Mouse (Mus musculus): ENCODE measurements around the gene Gpr156. TPM values are rescaled to one million over a fixed set of nuclear protein-coding genes. Genes with fewer than 3 reads are reported as not detected.

Gpr156 gene
- polyA plus RNA-seq, 1 experiment = 0.22 TPM

DNA sequence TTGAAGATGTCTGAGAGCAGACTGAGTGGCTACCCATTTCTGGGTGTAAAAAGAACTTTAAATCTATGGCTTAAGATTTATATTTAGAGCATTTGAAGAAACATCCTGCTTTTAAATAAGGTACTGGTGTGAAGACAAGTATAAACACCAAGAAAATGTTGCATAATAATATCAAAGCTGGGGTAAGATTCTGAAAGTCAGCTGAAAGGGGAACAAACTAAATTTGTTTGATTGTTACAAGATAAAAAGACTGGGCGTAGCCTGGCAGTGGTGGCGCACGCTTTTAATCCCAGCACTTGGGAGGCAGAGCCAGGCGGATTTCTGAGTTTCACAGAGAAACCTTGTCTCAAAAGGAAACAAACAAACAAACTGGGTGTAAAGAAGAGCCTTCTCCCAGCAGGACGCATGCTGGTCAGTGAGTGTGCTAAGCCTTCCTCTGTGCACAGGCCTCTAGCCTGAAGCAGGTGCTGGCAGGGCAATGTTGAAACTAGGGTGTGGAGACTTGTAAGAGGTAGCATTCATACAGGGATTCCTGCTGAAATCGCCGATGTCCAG, 37.3 kb upstream of the Gpr156 start:
- Histone ChIP-seq H3K4me3 (replicated peaks; ENCODE audit: extremely low read depth, low read depth, low read length) (no peak overlapping the region), H3K4me1 (ENCODE audit: control insufficient read depth, insufficient read depth, low read length) (peaks cover 16% of the 10 kb centered on the region)
- no peak for DNase-seq
- 71% methylated on average over 7 of the region's 7 CpGs for WGBS
- TF ChIP-seq CTCF (IDR thresholded peaks at IDR 0.05; ENCODE audit: insufficient read depth, low read length) = no peak
- TF ChIP-seq POLR2A (IDR thresholded peaks at IDR 0.05; ENCODE audit: borderline replicate concordance, extremely low read depth, low read depth, low read length) = no peak

DNA sequence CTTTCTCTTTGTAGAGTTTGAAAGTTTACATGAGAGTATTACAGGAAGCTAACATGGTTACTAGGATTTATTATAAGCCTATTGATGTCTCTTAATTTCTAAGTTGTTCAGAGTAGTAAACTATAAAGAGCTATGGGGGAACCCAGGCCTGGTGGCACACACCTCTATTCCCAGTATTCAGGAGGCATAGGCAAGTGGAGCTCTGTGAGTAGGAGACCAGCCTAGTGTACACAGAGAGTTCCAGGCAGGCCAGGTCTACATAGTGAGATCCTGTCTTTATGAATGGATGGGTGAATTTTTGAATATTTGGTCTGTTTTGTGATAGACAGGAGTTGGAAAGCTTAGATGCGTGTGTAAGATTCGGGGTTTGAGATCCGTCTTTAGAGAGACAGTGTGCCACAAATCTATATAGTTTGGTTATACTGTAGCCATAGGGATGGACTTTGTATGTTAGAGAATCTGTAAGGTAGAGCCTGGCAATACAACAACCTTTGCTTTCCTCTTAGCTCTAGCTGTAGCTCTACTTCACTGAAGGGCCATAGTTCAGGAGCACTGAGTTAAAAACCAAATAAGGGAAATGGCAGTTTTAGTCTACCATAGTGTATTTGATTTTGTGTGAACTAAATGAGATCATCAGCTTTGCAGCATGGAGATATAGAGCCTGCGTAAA, 36.4 kb upstream of the Gpr156 start:
- TF ChIP-seq POLR2A (IDR thresholded peaks at IDR 0.05; ENCODE audit: borderline replicate concordance, extremely low read depth, low read depth, low read length) (no peak), CTCF (IDR thresholded peaks at IDR 0.05; ENCODE audit: insufficient read depth, low read length) (no peak)
- Histone ChIP-seq H3K4me3 (replicated peaks; ENCODE audit: extremely low read depth, low read depth, low read length) (no peak overlapping the region), H3K4me1 (ENCODE audit: control insufficient read depth, insufficient read depth, low read length) (peaks cover 9% of the 10 kb centered on the region)
- 88% methylated on average over 4 of the region's 4 CpGs for WGBS
- no peak for DNase-seq

DNA sequence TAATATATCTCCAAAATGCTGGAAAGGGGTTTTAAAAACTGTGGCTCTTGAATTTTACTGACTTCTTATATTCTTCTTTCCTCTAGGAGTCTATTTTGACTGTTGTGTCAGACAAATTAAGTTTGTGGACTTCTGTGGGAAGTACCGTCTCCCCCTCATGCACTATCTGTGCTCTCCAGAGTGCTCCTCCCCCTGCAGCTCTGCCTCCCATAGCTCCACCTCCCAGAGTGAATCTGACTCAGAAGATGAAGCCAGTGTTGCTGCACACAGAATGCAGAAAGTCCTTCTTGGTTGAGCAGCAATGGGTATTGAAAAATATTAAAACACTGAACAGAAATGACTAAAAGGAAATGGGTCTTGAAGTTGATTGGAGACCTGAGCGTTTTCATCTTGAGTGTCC, 35.1 kb upstream of the Gpr156 start:
- TF ChIP-seq POLR2A (IDR thresholded peaks at IDR 0.05; ENCODE audit: borderline replicate concordance, extremely low read depth, low read depth, low read length) (no peak), CTCF (IDR thresholded peaks at IDR 0.05; ENCODE audit: insufficient read depth, low read length) (no peak)
- 56% methylated on average over 2 of the region's 2 CpGs for whole genome bisulfite sequencing
- no peak overlapping the region for H3K4me3 ChIP-seq (replicated peaks; ENCODE audit: extremely low read depth, low read depth, low read length)
- peaks cover 6% of the 10 kb centered on the region; the same call in 1 of the 2 replicates for H3K4me1 ChIP-seq (ENCODE audit: control insufficient read depth, insufficient read depth, low read length)
- no peak for DNase-seq

DNA sequence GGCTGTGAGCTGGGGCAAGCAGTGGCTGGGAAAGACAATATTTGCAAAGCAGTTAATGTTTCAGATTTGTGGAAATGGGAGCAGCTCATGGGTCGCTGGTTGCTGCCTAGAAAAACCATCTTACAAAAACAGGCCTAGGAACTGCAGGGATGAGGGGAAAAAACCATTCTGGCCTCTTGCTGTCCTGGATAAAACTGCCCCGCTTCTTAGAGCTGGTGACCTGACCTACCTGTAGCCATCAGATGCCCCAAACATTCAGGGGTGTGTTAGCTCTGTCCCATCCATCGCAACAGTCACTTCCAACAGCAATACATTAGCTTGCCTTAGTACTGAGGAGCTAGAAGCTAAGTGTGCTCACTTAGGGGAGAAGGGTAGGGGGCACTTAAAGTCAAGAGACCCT, 27.3 kb upstream of the Gpr156 start:
- 87% methylated on average over 3 of the region's 3 CpGs for WGBS
- Histone ChIP-seq H3K4me1 (ENCODE audit: control insufficient read depth, insufficient read depth, low read length) (no peaks in the 10 kb centered on the region), H3K4me3 (replicated peaks; ENCODE audit: extremely low read depth, low read depth, low read length) (no peak overlapping the region)
- no peak for DNase-seq
- no peak for TF ChIP-seq CTCF (IDR thresholded peaks at IDR 0.05; ENCODE audit: insufficient read depth, low read length)
- TF ChIP-seq POLR2A (IDR thresholded peaks at IDR 0.05; ENCODE audit: borderline replicate concordance, extremely low read depth, low read depth, low read length) = no peak

DNA sequence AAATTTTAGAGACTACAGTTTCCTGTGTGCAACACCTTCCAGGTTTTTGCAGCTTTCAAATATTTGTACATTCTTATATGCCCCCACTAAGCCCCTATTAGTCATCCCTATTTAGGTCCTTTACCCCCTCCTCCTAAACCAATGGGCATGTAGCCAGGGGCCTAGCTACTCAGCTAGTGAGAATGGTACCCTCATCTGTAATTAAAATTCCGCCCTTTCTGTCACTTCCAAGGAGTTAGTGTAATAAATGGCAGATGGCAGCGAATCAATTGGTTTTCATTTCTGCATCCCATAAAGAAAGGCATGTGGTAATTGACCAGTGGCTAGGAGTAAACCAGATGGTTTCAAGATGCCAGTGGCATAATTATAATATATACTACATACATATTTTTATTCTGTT, 23.6 kb upstream of the Gpr156 start:
- 91% methylated on average over 2 of the region's 2 CpGs for WGBS
- Histone ChIP-seq H3K4me1 (ENCODE audit: control insufficient read depth, insufficient read depth, low read length) (no peaks in the 10 kb centered on the region), H3K4me3 (replicated peaks; ENCODE audit: extremely low read depth, low read depth, low read length) (no peak overlapping the region)
- DNase-seq = no peak
- no peak for TF ChIP-seq CTCF (IDR thresholded peaks at IDR 0.05; ENCODE audit: insufficient read depth, low read length)
- TF ChIP-seq POLR2A (IDR thresholded peaks at IDR 0.05; ENCODE audit: borderline replicate concordance, extremely low read depth, low read depth, low read length) = no peak

DNA sequence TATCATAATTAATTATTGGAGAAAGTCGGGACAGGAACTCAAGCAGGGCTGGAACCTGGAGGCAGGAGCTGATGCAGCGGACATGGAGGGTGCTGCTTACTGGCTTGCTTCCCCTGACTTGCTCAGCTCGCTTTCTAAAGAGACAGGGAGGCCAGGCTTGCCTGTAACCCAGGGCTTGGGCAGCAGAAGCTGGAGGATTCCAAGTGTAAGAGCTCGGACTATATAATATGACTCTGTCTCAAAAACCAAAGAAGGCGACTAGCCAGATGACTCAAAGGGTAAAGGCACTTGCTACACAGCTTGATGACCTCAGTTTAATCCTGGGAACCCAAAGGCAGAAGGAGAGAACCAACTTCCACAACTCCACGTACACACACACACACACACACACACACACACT, 22.9 kb upstream of the Gpr156 start:
- Histone ChIP-seq H3K4me3 (replicated peaks; ENCODE audit: extremely low read depth, low read depth, low read length) (no peak overlapping the region), H3K4me1 (ENCODE audit: control insufficient read depth, insufficient read depth, low read length) (no peaks in the 10 kb centered on the region)
- no peak for DNase-seq
- WGBS = 49% methylated on average over 6 of the region's 6 CpGs
- TF ChIP-seq CTCF (IDR thresholded peaks at IDR 0.05; ENCODE audit: insufficient read depth, low read length) = no peak
- no peak for TF ChIP-seq POLR2A (IDR thresholded peaks at IDR 0.05; ENCODE audit: borderline replicate concordance, extremely low read depth, low read depth, low read length)

DNA sequence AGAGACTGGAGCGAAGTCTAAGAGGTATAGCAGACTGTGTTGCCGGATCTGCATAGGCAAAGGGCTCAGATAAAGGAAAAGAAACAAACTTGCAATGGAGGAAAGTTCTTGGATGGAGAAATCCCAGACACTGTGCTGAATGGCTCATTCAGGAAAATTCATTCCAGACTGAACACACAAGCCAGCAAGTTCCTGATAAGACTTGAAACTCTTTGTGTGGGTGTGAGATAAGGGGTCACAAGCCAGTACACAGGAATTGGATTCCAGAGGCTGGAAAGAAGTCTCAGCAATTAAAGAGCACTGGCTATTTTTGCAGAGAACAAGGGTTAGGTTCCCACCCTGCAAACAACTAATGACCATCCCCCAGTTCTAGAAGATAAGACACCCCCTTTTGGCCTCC, 22.4 kb upstream of the Gpr156 start:
- no peak for TF ChIP-seq POLR2A (IDR thresholded peaks at IDR 0.05; ENCODE audit: borderline replicate concordance, extremely low read depth, low read depth, low read length)
- no peak for TF ChIP-seq CTCF (IDR thresholded peaks at IDR 0.05; ENCODE audit: insufficient read depth, low read length)
- Histone ChIP-seq H3K4me3 (replicated peaks; ENCODE audit: extremely low read depth, low read depth, low read length) (no peak overlapping the region), H3K4me1 (ENCODE audit: control insufficient read depth, insufficient read depth, low read length) (no peaks in the 10 kb centered on the region)
- WGBS = 63% methylated on average over 2 of the region's 2 CpGs
- no peak for DNase-seq

DNA sequence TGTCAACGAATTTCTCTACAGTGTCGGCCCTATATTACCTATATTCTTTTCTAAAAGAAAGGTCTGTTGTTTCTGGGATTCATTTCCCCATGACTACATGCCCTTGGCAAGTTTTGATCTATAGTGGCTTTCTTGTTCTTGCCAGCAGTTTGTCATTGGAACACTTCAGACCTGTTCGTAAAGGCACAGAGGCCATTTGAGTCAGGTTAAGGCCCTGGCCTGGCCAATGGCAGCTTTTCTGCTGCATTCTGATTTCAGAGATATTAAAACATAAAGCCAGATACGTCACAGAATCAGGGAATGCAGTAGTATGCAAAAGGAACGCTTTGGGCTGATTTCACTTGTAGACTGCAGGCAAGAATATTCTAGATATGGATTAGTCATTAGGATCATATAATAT, 17.5 kb upstream of the Gpr156 start:
- 91% methylated on average over 5 of the region's 5 CpGs for WGBS
- no peak for DNase-seq
- TF ChIP-seq CTCF (IDR thresholded peaks at IDR 0.05; ENCODE audit: insufficient read depth, low read length) (no peak), POLR2A (IDR thresholded peaks at IDR 0.05; ENCODE audit: borderline replicate concordance, extremely low read depth, low read depth, low read length) (no peak)
- Histone ChIP-seq H3K4me3 (replicated peaks; ENCODE audit: extremely low read depth, low read depth, low read length) (no peak overlapping the region), H3K4me1 (ENCODE audit: control insufficient read depth, insufficient read depth, low read length) (no peaks in the 10 kb centered on the region)

DNA sequence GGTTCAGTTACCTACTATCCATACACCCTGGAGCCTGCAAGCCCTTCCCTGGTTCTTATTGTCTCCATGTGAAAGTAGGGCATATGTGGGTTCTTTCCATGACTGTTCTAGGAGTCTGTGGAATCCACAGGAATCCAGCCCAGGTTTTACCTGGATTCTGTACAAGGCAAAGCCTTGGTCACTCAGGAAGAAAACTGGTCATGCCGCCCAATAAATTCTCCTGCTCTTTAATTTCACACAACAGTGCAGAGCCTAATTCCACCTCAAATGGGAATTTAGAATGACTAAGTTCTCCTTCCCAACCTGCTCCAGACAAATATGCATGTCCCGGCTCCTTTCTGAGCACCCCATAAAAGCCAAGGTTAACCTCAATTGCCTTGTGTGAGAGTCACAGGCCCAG, 16.9 kb upstream of the Gpr156 start:
- DNase-seq = no peak
- no peaks in the 10 kb centered on the region for H3K4me1 ChIP-seq (ENCODE audit: control insufficient read depth, insufficient read depth, low read length)
- H3K4me3 ChIP-seq (replicated peaks; ENCODE audit: extremely low read depth, low read depth, low read length) = no peak overlapping the region
- WGBS = 57% methylated on average over 2 of the region's 2 CpGs
- TF ChIP-seq POLR2A (IDR thresholded peaks at IDR 0.05; ENCODE audit: borderline replicate concordance, extremely low read depth, low read depth, low read length) (no peak), CTCF (IDR thresholded peaks at IDR 0.05; ENCODE audit: insufficient read depth, low read length) (no peak)

DNA sequence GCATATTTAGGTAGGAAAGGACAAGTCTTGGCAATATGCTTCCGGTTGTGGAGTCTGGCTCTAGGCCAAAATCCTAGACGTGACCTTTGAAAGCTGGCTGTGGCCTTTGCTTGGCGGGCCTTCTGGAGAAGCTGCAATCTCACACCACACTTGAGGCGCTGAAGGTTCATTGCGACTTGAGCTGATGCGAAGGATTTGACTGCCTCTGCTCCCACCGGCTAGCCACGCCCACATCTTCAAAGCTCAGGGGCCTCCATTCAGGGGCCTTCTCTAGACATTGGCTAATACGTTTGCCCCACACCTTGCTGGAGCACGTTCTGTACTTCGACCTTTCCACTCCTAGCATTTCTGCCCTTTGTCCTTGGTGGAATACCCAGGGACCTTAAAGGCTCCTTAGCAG, 15.0 kb upstream of the Gpr156 start:
- no peak for TF ChIP-seq POLR2A (IDR thresholded peaks at IDR 0.05; ENCODE audit: borderline replicate concordance, extremely low read depth, low read depth, low read length)
- TF ChIP-seq CTCF (IDR thresholded peaks at IDR 0.05; ENCODE audit: insufficient read depth, low read length) = no peak
- H3K4me1 ChIP-seq (ENCODE audit: control insufficient read depth, insufficient read depth, low read length) = no peaks in the 10 kb centered on the region
- DNase-seq = no peak
- WGBS = 57% methylated on average over 11 of the region's 11 CpGs
- no peak overlapping the region for H3K4me3 ChIP-seq (replicated peaks; ENCODE audit: extremely low read depth, low read depth, low read length)
